Mouse (Mus musculus): ENCODE data around the gene Mcm2. TPM values are rescaled to one million over a fixed set of nuclear protein-coding genes. Genes with fewer than 3 reads are reported as not detected.
A peak's percentile ranks its signal among the peaks of the same experiment; 100 is the strongest.

Mcm2 gene
- total RNA-seq, 2 experiments from 2014 or later: 9.7 TPM

DNA sequence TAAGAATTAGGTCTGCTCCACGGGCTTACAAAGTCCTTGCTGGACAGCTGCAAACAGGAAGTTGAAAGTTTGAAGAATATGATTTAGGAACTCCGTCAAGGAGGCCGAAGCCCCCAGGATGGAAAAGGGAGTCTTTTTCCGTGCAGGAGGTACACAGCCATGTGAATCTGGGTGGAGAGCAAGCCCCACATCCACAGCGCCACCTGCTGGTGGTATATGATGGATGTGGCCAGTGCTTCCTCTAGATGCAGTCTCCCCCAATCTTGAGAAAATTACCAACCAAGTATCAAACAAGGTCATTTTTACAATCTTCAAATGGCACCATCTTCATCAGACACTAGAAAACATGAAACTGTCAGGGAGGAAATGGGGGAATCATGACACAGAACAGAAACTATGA is 5.0 kb downstream of the Mcm2 start:
- peak; percentile 71 to 78 for DNase-seq (ENCODE audit: low spot score in 2 of 2)

DNA sequence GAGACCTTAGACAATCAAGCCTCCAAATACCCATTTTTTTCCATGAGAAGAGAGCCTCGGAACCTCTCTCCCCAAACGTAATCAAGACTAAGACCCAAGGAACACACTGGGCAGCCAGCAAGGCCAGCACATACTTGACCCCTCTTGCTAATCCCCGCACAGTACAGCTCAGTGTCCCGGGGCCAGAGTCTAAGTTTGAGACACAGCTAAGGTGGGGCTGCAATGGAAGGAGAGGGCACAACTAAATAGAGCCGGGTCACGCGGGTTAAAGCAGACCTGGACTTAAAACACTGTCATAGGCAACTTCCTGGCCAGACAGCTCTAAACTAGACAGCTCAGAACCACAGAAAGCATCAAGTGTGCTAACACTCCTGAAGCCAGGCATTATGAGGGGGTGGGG is 7.7 kb downstream of the Mcm2 start:
- no peak for DNase-seq (ENCODE audit: low spot score in 2 of 2)

DNA sequence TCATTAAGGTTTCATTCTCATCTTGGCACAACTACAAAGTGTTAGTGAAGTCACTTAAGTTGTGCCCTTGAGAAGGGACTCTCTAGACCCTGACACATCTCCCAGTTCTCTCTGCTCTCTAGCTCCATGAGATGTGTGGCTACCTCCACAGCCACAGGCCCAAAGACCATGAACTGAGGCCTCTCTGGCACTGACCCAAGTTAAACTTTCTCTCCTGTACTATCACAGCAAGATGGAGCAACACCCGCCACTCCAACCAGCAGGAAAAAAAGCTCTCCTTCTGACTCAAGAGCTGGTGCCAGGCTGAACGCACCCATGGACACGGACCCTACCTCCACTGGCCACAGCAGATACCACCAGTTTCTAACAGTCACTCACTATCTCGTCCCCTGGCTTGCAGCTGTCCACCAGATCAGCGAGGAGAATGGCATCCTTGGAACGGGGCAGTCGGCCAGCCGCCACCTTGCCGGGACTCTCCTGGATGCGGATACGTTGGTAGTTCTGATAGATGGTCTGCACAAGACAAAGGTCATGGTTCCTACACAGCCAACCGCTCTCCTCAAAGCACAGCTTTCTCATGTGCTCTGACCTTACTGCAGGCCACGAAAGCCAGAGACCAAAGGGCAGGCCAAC is 9.1 kb downstream of the Mcm2 start:
- DNase-seq (ENCODE audit: low spot score in 2 of 2): no peak

DNA sequence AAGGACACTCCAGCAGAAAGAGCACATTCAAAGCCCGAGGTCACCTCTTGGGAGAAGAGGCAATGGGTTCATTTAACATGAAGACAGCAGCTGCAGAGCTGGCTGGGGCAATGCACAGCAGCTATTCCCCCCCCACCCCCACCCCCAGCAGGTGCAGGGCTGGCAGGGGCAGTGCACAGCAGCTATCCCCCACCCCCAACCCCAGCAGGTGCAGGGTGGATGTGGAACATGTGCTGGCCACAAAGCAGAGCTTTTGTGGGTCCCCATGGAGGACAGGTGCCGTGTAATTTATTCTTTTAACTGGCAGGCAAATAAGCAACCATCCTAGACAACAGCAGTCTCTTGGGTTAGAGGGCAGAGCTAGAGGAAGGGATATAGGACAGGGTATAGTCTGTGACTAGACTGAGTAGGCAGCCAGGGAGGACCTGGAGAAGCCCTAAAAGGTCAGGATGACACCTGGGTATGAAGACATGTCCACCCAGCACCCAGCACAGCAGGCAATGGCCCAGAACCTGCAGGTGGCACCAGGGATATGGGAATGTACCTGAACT is 12.1 kb downstream of the Mcm2 start:
- no peak for DNase-seq (ENCODE audit: low spot score in 2 of 2)

DNA sequence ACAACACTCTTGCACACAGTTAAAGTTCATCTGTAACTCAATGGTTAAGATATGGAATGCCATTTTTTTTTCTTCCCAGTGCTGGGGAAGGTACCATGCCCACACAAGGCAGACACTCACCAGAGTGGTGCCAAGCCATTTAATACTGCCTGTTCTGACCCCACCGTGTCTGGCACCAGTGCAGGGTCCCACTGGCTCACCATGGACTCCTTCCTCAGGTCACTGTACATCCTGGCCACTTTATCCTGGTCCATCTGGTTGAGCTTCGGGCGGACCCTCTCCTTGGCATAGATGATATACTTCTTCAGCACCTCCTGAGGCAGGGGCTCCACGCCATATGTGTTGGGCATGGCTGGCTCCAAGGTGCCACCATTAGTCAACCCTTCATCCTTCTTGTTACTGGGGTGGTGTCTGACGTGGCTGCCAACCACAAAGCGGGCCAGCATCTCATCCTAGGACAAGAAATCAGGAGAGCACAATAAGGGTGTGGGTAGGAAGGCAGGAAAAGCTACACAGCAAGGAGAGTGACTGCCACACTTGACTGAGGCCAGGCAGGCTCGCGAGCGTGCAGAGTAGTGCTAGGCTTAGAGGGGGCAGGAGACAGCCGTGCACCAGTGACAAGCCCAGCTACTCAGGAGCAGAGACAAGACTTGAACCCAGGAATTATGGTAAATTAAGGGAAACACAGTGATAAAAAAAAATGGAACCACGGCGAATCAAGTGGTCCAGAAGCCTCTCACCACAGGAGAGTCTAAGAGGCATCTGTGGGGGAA is 12.8 kb downstream of the Mcm2 start:
- DNase-seq (ENCODE audit: low spot score in 2 of 2): no peak

DNA sequence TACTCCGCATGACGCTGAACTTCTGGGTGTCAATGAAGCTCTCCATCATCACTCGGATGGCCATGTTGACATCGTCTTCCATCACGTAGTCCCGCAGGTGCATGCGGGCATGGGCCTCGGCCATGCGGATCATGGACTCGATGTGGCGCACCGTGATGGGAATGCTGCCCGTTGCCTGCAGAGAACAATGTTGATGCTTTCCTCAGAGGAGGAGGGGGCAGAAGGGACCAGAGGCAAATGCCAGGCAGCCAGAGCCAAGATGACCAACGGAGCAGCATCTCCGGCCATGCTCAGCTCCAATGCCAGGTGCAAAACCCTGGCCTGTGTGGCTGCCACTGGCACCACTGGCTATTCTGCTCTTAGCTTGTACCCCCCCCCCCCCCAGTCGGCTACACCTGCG is 13.9 kb downstream of the Mcm2 start:
- DNase-seq (ENCODE audit: low spot score in 2 of 2): no peak

DNA sequence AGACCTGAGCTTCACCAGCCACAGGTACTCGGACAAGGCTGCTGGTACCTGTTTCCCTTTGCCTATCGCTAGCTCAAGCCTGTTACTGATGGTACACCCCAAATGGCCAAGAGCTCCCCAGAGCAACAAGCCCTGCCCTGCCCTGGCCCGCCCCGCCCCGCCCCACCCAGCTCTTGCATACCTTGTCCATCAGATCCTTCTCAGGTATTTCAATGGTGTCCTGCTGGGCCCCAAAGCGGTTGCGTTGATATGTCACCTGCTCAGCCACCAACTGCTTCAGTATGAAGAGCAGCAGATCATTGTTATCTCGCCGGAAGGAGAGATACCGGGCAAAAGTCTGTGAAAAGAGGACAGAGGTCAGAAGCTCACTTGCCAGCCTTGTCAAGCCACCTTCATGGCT is 14.4 kb downstream of the Mcm2 start:
- DNase-seq (ENCODE audit: low spot score in 2 of 2): no peak

DNA sequence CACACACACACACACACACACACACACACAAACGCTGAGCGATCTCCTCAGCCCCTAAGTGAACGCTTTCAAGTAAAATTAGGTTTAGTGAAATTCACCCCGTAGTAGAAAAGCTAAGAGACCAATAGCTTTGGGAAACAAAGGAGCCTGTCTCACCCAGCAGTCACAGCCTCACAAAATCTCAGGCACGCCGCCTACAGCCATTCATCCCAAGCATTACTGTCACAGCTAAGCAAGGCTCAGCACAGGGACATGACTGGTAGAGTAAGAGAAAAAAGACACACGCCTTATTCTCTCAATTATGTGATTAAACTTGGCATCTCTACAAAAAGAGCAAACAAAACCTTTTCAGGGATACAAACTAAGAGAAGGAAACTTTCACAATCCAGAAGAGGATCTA is 17.2 kb downstream of the Mcm2 start:
- no peak for DNase-seq (ENCODE audit: low spot score in 2 of 2)

DNA sequence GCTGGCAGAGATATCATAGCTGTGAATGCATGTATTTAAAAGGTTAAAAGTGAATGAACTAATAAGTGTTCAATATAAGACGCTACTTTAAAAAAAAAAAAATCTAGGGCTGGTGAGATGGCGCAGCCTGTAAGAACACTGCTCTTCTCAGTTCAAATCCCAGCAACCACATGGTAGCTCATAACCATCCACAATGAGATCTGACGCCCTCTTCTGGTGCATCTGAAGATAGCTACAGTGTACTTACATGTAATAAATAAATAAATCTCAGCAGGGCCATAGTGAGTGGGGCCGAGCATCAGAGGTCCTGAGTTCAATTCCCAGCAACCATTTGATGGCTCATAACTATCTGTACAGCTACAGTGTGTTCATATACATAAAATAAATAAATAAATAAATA is 19.1 kb downstream of the Mcm2 start:
- no peak for DNase-seq (ENCODE audit: low spot score in 2 of 2)

DNA sequence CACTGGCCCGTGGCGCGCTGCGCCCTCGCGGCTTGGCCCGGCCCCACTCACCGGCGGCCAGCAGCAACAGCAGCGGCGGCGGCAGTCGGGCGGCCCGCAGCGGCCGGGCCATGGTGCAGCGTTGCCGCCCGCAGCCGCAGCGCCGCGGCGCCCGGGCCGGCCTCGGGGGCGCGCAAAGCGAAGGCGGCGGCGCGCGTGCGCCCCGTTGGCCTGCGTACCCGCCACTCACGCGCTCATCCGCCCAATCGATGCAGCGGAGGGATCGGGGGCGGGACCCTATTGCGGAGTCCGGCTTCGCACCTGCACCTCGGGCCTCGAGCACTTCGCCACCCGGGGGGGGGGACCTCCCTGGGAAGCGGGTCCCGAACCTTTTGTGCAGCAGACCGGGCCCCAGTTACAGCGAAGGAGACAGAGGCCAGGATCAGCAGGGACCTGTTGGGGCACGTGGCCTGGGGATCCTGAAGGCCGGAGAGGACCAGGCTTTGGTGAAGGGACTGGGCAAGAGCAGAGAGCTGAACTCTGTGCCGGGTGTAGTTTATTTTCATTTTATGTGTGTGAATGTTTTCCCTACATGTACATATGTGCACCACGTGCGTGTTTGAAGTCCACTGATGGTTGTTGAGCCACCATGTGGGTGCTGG is 23.6 kb downstream of the Mcm2 start, which contains the start of gene Podxl2:
Gene Podxl2, minus strand, starts transcription at position 177 of the 641 bp plus-strand sequence.
- peak; percentile 83 to 91 for DNase-seq (ENCODE audit: low spot score in 2 of 2)

DNA sequence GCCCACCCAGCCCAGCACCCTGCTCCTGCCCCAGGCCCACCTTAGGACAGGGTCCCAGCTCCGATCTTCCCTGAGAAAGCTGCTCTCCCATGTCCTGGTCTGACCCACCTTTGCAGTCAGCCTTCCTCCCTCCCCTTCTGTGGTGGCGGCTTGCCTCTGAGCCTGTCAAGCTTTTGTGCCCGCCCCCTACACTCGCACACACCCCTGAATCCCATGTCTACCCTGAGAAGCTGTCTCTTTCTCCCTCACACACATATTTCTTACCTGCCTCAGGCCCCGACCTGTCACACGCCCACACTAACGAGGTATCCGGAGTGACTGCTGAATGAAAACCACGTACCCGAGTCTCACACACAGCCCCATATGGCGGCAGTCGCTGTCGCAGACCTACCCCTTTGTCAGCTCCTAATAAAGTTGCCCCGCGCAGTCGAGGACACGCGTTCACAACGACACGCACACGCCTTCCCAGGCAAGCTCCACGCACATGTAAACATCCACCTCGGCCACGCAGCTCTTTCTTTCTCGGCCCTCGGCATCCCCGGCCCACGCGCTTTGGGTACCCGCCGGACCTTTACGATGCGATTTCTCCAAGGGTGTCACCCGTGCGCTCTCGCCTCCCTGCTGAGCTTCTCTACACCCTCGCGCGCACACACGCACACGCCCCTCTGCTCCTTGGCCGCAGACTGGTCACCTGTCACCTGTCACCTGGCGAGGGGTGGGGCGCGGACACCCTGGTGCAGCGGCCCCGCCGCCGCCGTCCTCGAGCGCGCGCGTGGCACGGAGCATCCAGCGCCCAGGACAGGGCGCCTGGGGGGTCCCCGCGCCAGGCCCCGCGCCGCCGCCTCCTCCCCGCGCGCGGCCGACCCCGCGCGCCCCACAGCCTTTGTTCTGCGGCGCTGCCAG is 24.4 kb downstream of the Mcm2 start:
- peak; percentile 50 to 55 for DNase-seq (ENCODE audit: low spot score in 2 of 2)

DNA sequence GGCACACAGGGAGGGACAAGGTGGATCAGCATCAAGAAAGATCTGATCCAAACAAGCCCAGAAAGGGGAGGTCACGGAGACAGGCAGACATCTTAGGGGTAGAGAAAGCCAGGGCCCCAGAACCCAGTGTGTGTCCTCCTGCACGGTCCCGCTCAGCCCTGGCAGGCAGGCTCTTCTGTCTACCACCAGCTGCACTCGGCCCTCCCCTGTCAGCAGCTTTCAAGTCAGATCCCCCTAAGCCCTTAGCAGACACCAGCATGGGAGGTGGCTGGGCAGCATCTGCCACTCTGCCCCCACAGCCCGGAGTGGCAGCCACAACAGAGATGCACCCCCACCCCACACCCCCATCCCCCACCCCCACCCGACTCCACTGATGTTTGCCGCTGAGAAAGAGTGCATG is 25.8 kb downstream of the Mcm2 start:
- DNase-seq (ENCODE audit: low spot score in 2 of 2): no peak

DNA sequence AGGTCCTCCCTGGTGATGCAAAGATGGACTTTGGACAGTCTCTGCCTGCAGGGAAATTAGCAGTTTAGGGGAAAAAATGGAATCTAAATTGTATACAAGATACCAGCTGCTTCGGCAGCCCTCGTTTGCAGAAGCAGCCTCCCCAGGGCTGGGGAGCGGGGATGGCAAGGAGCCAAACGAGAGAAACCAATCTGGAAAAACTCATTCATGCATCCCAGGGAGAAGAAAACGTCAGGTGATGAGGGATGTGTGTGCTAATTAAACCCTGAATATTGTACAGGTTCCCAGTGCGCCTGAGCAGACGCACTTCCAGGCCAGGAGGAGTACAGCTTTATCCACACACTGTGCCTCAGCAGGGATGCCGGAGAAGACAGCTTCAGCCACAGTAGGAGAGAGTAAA is 27.0 kb downstream of the Mcm2 start:
- peak; percentile 61 to 71 for DNase-seq (ENCODE audit: low spot score in 2 of 2)

DNA sequence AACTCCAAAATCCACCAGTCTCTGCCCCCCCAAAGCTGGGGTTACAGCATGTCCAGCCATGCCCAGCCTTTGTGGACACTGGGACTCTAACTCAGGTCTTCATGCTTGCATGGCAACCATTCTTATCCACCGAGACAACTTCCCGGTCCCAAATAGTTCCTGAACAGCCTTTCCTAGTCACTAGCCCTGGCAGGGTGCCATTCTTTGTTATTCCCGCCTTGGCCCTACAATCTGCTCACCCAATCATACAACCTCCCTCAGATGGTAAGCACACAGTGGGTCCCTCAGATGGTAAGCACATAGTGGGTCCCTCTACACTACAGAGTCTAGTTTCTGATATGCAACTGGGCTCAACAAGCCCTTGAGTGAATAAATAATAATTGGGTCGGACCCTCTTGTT is 28.0 kb downstream of the Mcm2 start:
- DNase-seq (ENCODE audit: low spot score in 2 of 2): peak in 1 of 2 experiments; percentile 52

DNA sequence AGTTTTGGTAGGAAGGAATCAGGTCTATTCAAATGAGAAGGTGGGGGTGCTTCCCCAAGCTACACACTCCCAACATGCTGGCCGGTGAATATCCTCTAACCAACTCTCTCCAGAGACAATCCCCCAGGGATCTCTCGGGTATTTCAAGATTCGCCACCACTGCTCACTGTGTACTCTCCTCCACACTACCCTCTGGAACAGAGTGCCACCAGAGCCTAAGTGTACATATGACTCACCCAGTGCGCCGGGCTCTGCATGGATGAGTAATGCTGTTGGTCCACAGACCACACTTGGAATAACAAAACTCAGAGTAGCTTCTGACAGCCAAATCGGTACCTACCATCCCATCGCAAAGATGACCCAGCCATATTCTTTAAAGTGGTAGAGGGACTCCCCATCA is 29.1 kb downstream of the Mcm2 start:
- DNase-seq (ENCODE audit: low spot score in 2 of 2): no peak

DNA sequence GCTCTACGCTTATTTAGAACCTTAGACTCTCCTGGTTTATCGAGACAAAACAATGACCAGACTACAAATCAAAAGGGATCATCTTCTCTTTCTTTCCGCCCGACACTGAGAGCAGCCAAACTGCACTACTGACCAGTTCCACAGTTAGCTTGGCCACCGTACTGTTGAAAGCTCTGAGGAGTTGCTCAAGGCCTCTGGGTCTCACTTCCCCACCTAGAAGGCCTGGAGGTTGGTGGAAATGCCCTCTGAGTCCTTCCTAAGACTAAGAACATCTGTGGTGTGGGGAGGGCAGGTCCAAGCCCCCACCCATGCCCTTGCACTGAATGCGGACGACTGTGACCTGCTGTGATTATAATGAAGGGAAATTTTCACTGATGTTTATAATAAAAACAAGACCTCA is 32.9 kb downstream of the Mcm2 start:
- DNase-seq (ENCODE audit: low spot score in 2 of 2): no peak

DNA sequence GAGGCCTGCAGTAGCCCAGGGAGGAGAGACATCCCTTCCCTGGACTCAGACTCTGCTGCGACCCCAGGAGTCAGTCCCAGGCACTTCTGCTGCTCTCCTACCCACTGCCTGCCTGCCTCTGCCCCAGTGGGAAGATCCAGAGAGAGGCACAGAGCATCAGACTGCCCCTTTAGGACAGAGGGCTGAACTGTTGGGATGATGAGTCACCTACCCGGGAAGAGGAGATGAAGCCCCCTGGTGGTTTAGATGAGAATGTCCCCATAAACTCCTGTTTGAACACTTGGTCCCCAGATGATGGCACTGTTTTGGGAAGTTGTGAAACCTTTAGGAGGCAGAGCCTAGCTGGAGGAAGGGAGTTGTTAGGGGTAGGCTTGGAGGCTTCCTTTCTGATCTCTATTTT is 37.7 kb downstream of the Mcm2 start:
- peak in 1 of 2 experiments; percentile 42 for DNase-seq (ENCODE audit: low spot score in 2 of 2)

DNA sequence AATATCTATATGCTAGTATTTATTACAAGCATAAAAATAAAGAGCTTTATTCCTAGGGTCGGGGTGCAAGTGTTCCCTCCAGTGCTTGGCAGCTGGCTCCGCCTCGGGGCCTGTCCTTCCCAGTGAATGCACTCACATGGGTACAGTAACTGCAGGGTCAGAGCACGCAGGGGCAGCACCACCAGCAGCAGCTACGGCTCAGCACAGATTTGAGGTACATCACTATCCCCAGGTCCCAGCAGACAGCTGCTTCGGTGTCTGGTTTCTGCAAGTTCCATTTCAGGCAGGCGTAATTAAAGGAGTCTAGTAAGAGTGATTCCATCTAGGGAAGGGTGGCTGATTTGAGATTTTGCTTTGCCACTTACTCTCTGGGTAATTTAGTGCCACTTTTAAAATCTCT is 40.2 kb downstream of the Mcm2 start:
- no peak for DNase-seq (ENCODE audit: low spot score in 2 of 2)

DNA sequence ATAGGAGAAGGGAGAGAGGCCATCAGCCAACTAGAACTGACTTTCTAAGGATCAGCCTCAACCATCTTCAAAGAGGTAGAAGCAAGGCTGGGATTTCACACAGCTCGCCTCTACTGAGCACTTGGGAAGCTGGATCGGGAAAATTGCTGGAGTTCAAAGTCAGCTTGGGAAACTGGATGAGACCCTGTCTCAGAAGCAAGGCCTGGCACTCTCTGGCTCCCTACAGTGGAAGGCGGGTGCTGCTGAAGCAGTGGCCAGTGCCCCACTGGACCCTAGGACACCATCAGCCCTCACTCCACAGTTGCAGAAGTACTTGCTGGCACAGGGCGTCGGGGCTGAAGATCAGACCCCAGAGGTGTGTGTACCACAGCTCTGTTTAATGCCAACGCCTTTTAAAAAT is 40.8 kb downstream of the Mcm2 start:
- DNase-seq (ENCODE audit: low spot score in 2 of 2): no peak

DNA sequence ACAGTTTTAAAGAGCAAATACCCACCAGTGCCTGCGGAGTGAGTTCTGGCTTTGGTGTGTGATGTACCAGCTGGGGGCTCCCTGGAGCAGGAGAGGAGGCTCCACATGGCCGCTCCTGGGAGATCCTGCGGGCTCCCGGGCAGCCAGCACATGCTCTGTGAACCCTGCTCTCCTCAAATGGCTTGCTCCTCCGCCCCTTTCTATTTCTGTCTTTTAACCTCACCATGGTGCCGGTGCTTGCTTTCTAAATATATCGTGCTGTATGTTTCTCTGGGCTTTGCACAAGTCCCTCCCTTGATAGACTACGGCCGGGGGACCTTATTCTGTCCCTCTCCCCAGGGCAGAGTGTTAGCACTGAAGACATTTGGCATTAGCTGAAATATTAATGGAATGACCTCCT is 41.3 kb downstream of the Mcm2 start:
- no peak for DNase-seq (ENCODE audit: low spot score in 2 of 2)

DNA sequence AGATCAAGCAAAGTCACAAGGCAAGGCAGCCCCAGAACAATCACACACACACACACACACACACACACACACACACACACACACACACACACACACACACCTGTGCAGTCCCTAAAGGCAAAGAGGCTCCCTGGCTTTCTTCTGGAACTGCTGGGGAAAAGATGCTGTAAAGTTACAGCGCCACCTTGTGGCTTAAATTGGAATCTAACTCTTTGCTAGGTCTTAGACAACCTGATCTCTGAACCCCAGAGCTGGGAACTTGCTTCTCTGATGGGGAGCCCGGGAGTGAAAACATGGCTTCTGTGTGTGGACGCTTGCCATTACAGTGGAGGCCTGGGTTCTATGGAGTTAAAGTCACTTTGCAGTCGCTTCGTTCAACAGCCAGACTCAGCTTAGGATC is 42.9 kb downstream of the Mcm2 start:
- peak; percentile 59 to 74 for DNase-seq (ENCODE audit: low spot score in 2 of 2)

Measured in layer of hippocampus, postnatal 10 days (tissue).